Mouse (Mus musculus) ovary, adult 2 months (tissue): ENCODE results near the gene Ahsg. TPM values are rescaled to one million over a fixed set of nuclear protein-coding genes. Genes with fewer than 3 reads are reported as not detected.

Experiments used
- polyA plus RNA-seq: library from polyadenylated mRNA; depleted of rRNA; stranded (reverse); fragments of >200 nt; gene quantifications from 2 replicates; pipeline ENCODE4 v1.2.3, GENCODE M21; 2012; rRNA removed

Ahsg gene
- polyA plus RNA-seq: 7.3 and 13.8 TPM in 2 replicates

DNA sequence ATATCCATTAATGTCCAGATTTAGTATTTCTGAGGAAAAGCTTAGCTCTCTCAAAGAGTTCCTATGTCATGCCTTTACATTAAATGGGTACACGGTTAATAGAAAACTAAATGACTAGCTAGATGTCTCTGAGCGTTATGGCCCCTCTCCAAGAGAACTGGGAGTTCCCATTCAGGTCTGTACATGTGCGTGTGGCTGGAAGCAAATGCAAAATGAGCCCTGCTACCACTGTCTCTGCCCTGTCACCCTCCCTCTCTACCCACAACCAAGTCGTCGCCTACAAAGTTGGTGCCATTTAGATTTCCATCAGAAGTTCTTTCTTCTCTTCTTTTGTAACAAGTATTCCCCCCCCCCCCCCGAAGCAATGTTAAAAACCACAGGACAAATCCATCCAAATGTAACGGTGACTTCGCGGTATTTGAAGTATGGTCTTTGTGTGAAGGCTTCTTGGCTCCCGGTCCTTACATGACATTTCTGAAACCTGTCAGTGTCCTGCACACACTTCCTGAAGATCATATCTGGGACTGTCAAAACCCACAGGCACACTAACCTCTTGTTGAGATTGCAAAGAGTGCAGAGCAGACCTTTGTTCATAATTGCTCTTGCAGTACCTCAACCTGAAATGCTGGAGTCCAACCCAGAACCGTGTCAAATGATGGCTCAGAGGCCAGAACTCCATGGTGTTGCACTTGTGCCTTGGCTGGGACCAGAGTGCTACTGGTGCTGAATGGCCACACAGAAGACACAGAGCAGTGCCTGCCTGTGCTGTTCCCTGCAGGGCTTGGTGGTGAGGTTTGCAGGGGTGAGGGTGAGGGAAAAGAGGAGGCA is at the start of gene Ahsg:
TSS of gene Ahsg (plus strand) at position 595 of the 828 bp plus-strand sequence.

DNA sequence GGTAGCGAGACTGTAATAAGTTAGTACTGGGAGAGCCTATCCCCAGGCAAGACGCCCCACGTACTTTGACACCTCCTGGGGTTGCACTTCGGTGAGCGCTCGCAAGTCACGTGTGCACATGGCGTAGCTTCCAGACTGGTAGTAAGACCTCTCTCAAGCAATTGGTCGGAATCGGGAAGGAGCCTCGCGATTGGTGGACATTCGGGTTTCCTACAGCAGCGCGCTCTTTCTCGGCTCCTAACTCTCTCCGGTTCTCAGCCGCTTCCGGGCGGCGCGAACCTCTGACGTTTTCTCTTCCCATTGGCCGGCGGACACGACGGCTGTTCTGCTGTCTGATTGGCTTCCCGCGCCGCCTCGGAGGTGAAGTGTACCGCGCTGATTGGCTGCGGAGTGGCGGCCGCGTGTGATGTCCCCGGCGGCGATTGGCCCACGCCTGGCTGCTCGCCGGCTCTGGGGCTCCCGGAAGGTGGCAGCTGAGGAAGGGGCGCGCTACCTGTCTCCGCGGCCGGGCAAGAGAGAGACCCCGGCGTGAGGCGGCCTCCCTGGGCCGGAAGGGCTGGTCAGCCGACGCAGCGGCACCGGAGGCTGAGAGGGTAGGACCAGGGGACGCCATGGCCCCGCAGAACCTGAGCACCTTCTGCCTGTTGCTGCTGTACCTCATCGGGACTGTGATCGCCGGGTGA is 33.5 kb upstream of the Ahsg start, which contains the start of the genes Tbccd1 and Dnajb11:
TSS of gene Tbccd1 (minus strand) at position 239 of the 683 bp plus-strand sequence.
TSS of gene Dnajb11 (plus strand) at position 415 of the 683 bp plus-strand sequence.

DNA sequence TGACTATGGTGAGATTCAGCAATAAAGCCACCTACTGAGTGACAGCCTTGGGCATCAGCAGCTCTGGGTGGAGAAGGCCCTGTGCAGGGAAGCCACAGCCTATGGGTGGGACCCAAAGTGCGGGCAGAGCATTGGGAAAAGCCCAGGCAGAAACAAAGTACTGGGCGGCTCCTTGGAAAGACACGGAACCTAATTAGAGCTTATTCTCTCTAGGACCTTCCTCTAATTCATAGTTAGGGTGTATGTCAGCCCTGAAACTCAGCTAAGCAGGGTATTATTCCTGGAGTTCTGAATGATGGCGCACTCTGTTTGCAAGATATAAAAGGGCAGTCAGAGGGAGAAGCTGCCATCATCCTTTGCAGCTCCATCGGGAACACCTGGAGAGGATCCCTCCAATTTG is 27.0 kb downstream of the Ahsg start, which contains the start of gene Fetub:
TSS of gene Fetub (plus strand) at position 301 of the 400 bp plus-strand sequence.

Other genes with a start within 250 kb of the Ahsg start
- 0.14 and 0.30 TPM in 2 replicates for gene Dgkg, start 234.1 kb upstream of the Ahsg start, polyA plus RNA-seq
- not detected in 2 replicates for gene Crygs, start 79.7 kb upstream of the Ahsg start, polyA plus RNA-seq
- 11.3 and 13.1 TPM in 2 replicates for gene Tbccd1, start 33.6 kb upstream of the Ahsg start, polyA plus RNA-seq
- gene Dnajb11, start 33.4 kb upstream of the Ahsg start, polyA plus RNA-seq: 15.6 and 26.1 TPM in 2 replicates
- gene Fetub, start 27.1 kb downstream of the Ahsg start, polyA plus RNA-seq: 5.3 and 10.0 TPM in 2 replicates
- gene Hrg, start 59.8 kb downstream of the Ahsg start, polyA plus RNA-seq: 0.17 TPM in 1 of 2 replicates, not detected in the other
- gene Kng2, start 138.2 kb downstream of the Ahsg start, polyA plus RNA-seq: 0.20 and 0.46 TPM in 2 replicates
- gene Kng1, start 166.6 kb downstream of the Ahsg start, polyA plus RNA-seq: 0.07 and 0.22 TPM in 2 replicates
- 49.0 and 54.7 TPM in 2 replicates for gene Eif4a2, start 216.2 kb downstream of the Ahsg start, polyA plus RNA-seq
- gene Rfc4, start 236.5 kb downstream of the Ahsg start, polyA plus RNA-seq: 0.59 and 0.68 TPM in 2 replicates